Mouse (Mus musculus) embryonic facial prominence, embryonic 11.5 days (tissue): ENCODE measurements at regions not wholly inside any gene's neighbourhood (a gene's known extent, or its start where the extent isn't known, plus 50 kb on each side); places are given as distances from the start of the nearest gene placed in this dataset.
A peak's percentile ranks its signal among the peaks of the same experiment; 100 is the strongest.

Experiments used
- ATAC-seq: fragments of 200-750 bp; cut with Nextera tagmentation; replicated peaks from 2 replicates; pipeline ENCODE4 v1.8.0; 2017; ENCODE audit warnings: low read depth; ENCODE audit not compliant: insufficient number of reproducible peaks, low FRiP score, low TSS enrichment
- DNase-seq: peaks from one replicate; pipeline ENCODE4 v3.0.0-alpha.2; 2015; ENCODE audit warnings: low spot score
- H3K27ac ChIP-seq: fragments of 300-500 bp; sonication (generic); replicated peaks from 2 replicates; pipeline ENCODE4 v1.5.1; 2014; ENCODE audit warnings: mild to moderate bottlenecking, low read depth, low read length, control low read depth
- H3K27me3 ChIP-seq: fragments of 300-500 bp; sonication (generic); 2 replicates; pipeline ENCODE4 v1.6.1; 2014; ENCODE audit warnings: mild to moderate bottlenecking, low read length, moderate library complexity, mixed read lengths; ENCODE audit not compliant: control insufficient read depth, insufficient read depth
- H3K36me3 ChIP-seq: fragments of 300-500 bp; sonication (generic); replicated peaks from 2 replicates; pipeline ENCODE4 v1.6.1; 2014; ENCODE audit warnings: low read depth, mild to moderate bottlenecking, low read length, moderate library complexity, mixed read lengths; ENCODE audit not compliant: control insufficient read depth, insufficient read depth
- H3K4me1 ChIP-seq: fragments of 300-500 bp; sonication (generic); 2 replicates; pipeline ENCODE4 v1.6.1; 2014; ENCODE audit warnings: low read length, mixed read lengths; ENCODE audit not compliant: control insufficient read depth, insufficient read depth
- H3K4me2 ChIP-seq: fragments of 300-500 bp; sonication (generic); 2 replicates; pipeline ENCODE4 v1.6.1; 2014; ENCODE audit warnings: low read depth, mild to moderate bottlenecking, control low read depth, low read length, moderate library complexity
- H3K4me3 ChIP-seq: fragments of 300-500 bp; sonication (generic); 2 replicates; pipeline ENCODE4 v1.5.1; 2014; ENCODE audit warnings: low read depth, low read length, control low read depth
- H3K9ac ChIP-seq: fragments of 300-500 bp; sonication (generic); replicated peaks from 2 replicates; pipeline ENCODE4 v1.6.1; 2014; ENCODE audit warnings: mild to moderate bottlenecking, control low read depth, low read length
- H3K9me3 ChIP-seq: fragments of 300-500 bp; sonication (generic); replicated peaks from 2 replicates; pipeline ENCODE4 v1.6.1; 2016; ENCODE audit warnings: mild to moderate bottlenecking, low read length, inconsistent platforms, mixed read lengths; ENCODE audit not compliant: control insufficient read depth
- WGBS: fragments of 180-500 bp; shearing (Covaris S2); extraction: QIAGEN DNeasy Blood & Tissue Kit; methylation state at CpG from one replicate; pipeline ENCODE4 v1.1.7; 2014; 5-methylcytosine and 5-hydroxymethylcytosine counted together

DNA sequence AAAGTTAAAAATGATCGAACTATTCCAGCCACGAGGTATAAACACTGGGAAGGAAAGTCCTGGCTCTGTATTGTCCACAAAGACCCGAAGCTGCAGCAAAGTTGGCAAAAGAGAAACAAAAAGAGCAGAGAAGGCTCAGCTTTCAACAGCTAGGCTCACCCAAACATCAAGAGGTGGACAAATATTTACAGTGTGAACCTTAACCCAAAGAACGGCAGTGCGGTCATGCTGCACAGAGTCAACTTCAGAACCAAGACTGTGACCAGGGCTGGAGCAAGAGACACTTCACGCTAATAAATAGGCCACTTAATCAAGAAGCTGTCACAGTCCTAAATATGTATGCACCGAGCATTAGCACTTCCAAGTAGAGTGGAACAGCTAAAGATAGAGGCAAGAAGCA lies 73.0 kb upstream of the Unc5b start:
- H3K4me1 ChIP-seq, result no peaks in the 10 kb centered on the region
- no peaks in the 10 kb centered on the region for H3K36me3 ChIP-seq
- no peak for ATAC-seq
- DNase-seq, result no peak
- no peak overlapping the region for H3K9ac ChIP-seq
- H3K4me2 ChIP-seq, result no peak overlapping the region
- H3K4me3 ChIP-seq, result no peak overlapping the region
- 81% methylated on average over 7 of the region's 7 CpGs for WGBS
- H3K9me3 ChIP-seq, result no peaks in the 10 kb centered on the region
- no peak overlapping the region for H3K27ac ChIP-seq
- no peaks in the 10 kb centered on the region for H3K27me3 ChIP-seq

DNA sequence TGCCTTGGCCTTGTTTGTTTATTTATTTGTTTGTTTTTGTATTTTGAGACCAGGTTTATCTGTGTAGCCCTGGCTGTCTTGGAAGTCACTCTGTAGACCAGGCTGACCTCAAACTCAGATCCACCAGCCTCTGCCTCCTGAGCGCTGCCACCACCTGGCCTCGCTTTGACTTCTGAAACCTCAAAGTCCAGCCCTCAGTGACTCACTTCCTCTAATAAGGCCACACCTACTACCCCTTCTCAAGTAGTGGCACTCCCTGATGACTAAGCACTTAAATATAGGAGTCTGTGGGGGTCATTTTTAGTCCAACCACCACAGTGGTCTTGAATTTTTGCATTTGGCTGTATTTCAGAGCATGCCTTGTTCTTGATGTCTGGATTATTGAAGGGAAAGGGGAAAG lies 69.6 kb upstream of the Unc5b start:
- Histone ChIP-seq H3K4me2 (no peak overlapping the region), H3K4me1 (no peaks in the 10 kb centered on the region), H3K27ac (no peak overlapping the region), H3K4me3 (no peak overlapping the region), H3K27me3 (no peaks in the 10 kb centered on the region), H3K9ac (no peak overlapping the region), H3K36me3 (no peaks in the 10 kb centered on the region), H3K9me3 (no peaks in the 10 kb centered on the region)
- 93% methylated on average over 2 of the region's 2 CpGs for WGBS
- ATAC-seq (no peak), DNase-seq (no peak)

GRCm38 (mm10) chr10:60893810-60894147 lies 62.4 kb upstream of the Unc5b start:
- H3K4me3 ChIP-seq, result no peak overlapping the region
- no peak overlapping the region for H3K27ac ChIP-seq
- no peaks in the 10 kb centered on the region for H3K27me3 ChIP-seq
- peak; percentile 69; the same call in 1 of the 2 replicates for ATAC-seq
- peak; percentile 39 for DNase-seq
- WGBS, result 34% methylated on average over 4 of the region's 4 CpGs
- no peaks in the 10 kb centered on the region for H3K9me3 ChIP-seq
- H3K4me2 ChIP-seq, result no peak overlapping the region
- H3K4me1 ChIP-seq, result no peaks in the 10 kb centered on the region
- H3K36me3 ChIP-seq, result no peaks in the 10 kb centered on the region
- H3K9ac ChIP-seq, result no peak overlapping the region

- no peak overlapping the region for H3K9ac ChIP-seq
- H3K4me2 ChIP-seq, result no peak overlapping the region
- no peaks in the 10 kb centered on the region for H3K36me3 ChIP-seq
- no peaks in the 10 kb centered on the region for H3K4me1 ChIP-seq
- H3K4me3 ChIP-seq, result no peak overlapping the region
- ATAC-seq (0 out of 2 replicates have a peak, but pooled peaks have one; percentile 54), DNase-seq (no peak)
- no peaks in the 10 kb centered on the region for H3K27me3 ChIP-seq
- 62% methylated on average over 22 of the region's 22 CpGs for WGBS
- H3K9me3 ChIP-seq, result no peaks in the 10 kb centered on the region
- H3K27ac ChIP-seq, result no peak overlapping the region
These were observed 61.9 kb upstream of the Unc5b start for GRCm38 (mm10) chr10:60893130-60893809.

GRCm38 (mm10) chr10:60892730-60893129 lies 61.3 kb upstream of the Unc5b start:
- no peaks in the 10 kb centered on the region for H3K27me3 ChIP-seq
- WGBS, result 60% methylated on average over 4 of the region's 4 CpGs
- no peaks in the 10 kb centered on the region for H3K9me3 ChIP-seq
- no peaks in the 10 kb centered on the region for H3K4me1 ChIP-seq
- no peaks in the 10 kb centered on the region for H3K36me3 ChIP-seq
- H3K27ac ChIP-seq, result no peak overlapping the region
- no peak overlapping the region for H3K4me2 ChIP-seq
- H3K4me3 ChIP-seq, result no peak overlapping the region
- H3K9ac ChIP-seq, result no peak overlapping the region
- DNase-seq, result no peak
- ATAC-seq, result no peak

DNA sequence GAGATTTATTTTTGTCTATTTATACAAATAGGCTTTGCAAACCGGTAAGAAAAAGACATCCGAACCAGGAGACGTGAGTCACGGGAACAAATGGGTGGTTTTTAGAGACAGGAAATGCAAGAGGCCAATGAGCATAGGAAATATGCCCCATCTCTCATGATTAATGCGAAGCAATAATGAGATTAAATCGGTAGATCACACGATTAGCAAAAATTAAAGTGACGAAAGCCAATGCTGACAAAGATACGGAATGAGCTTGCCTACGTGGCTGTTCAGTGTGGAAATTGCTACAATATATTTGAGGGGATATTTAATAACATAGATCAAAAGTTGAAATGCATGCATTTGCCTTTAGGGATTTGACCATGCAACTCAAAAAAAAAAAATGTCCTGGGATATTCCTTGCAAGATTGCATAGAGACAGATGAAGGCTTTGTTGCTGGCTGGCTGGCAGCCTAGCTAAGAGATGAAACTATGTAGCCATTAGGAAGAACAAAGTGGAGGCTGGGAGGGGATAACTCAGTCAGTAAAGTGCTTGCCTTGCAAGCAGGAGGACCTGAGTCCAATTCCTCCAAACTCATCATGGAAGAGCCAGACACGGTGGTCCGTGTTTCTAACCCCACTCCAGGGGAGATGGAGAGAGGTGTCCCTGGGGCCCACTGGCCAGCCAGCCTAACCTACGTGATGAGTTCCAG lies 60.2 kb upstream of the Unc5b start:
- no peaks in the 10 kb centered on the region for H3K27me3 ChIP-seq
- no peak overlapping the region for H3K9ac ChIP-seq
- no peaks in the 10 kb centered on the region for H3K36me3 ChIP-seq
- WGBS, result 86% methylated on average over 13 of the region's 13 CpGs
- no peaks in the 10 kb centered on the region for H3K9me3 ChIP-seq
- DNase-seq, result no peak
- H3K4me1 ChIP-seq, result no peaks in the 10 kb centered on the region
- H3K4me2 ChIP-seq, result no peak overlapping the region
- ATAC-seq, result no peak
- H3K27ac ChIP-seq, result no peak overlapping the region
- H3K4me3 ChIP-seq, result no peak overlapping the region

GRCm38 (mm10) chr10:60889792-60890191 lies 58.4 kb upstream of the Unc5b start:
- Histone ChIP-seq H3K27me3 (no peaks in the 10 kb centered on the region), H3K9ac (no peak overlapping the region), H3K27ac (no peak overlapping the region), H3K36me3 (no peaks in the 10 kb centered on the region), H3K9me3 (no peaks in the 10 kb centered on the region), H3K4me1 (no peaks in the 10 kb centered on the region), H3K4me3 (no peak overlapping the region), H3K4me2 (no peak overlapping the region)
- DNase-seq (no peak), ATAC-seq (no peak)
- 83% methylated on average over 13 of the region's 13 CpGs for WGBS

GRCm38 (mm10) chr10:60888541-60888940 lies 57.2 kb upstream of the Unc5b start:
- ATAC-seq (no peak), DNase-seq (no peak)
- H3K4me3 ChIP-seq, result no peak overlapping the region
- H3K9ac ChIP-seq, result no peak overlapping the region
- H3K36me3 ChIP-seq, result no peaks in the 10 kb centered on the region
- no peaks in the 10 kb centered on the region for H3K9me3 ChIP-seq
- 41% methylated on average over 7 of the region's 7 CpGs for WGBS
- H3K4me2 ChIP-seq, result no peak overlapping the region
- no peaks in the 10 kb centered on the region for H3K27me3 ChIP-seq
- no peaks in the 10 kb centered on the region for H3K4me1 ChIP-seq
- no peak overlapping the region for H3K27ac ChIP-seq
